Mouse (Mus musculus) neural tube, embryonic 13.5 days (tissue): ENCODE data around the gene Zfp423. TPM values are rescaled to one million over a fixed set of nuclear protein-coding genes. Genes with fewer than 3 reads are reported as not detected.

ENCODE experiments used
- ATAC-seq: fragments of 200-750 bp; cut with Nextera tagmentation; 2 replicates; pipeline ENCODE4 v1.8.0; 2017; ENCODE audit warnings: low read depth, mild to moderate bottlenecking, moderate TSS enrichment, moderate library complexity
- H3K27ac ChIP-seq: fragments of 300-500 bp; sonication (generic); replicated peaks from 2 replicates; pipeline ENCODE4 v1.5.1; 2015; ENCODE audit warnings: moderate library complexity, mild to moderate bottlenecking, inconsistent platforms
- H3K27me3 ChIP-seq: fragments of 300-500 bp; sonication (generic); 2 replicates; pipeline ENCODE4 v1.6.1; 2015; ENCODE audit warnings: mild to moderate bottlenecking, inconsistent platforms
- H3K36me3 ChIP-seq: fragments of 300-500 bp; sonication (generic); 2 replicates; pipeline ENCODE4 v1.6.1; 2015; ENCODE audit warnings: mild to moderate bottlenecking, inconsistent platforms
- H3K4me1 ChIP-seq: fragments of 300-500 bp; sonication (generic); replicated peaks from 2 replicates; pipeline ENCODE4 v1.6.1; 2015; ENCODE audit warnings: inconsistent platforms
- H3K4me2 ChIP-seq: fragments of 300-500 bp; sonication (generic); 2 replicates; pipeline ENCODE4 v1.6.1; 2015; ENCODE audit warnings: inconsistent platforms, mild to moderate bottlenecking, moderate library complexity
- H3K4me3 ChIP-seq: fragments of 300-500 bp; sonication (generic); 2 replicates; pipeline ENCODE4 v1.5.1; 2015; ENCODE audit warnings: mild to moderate bottlenecking, inconsistent platforms
- H3K9ac ChIP-seq: fragments of 300-500 bp; sonication (generic); 2 replicates; pipeline ENCODE4 v1.6.1; 2015; ENCODE audit warnings: moderate library complexity, mild to moderate bottlenecking, inconsistent platforms
- H3K9me3 ChIP-seq: fragments of 300-500 bp; sonication (generic); 2 replicates; pipeline ENCODE4 v1.6.1; 2016; ENCODE audit warnings: inconsistent platforms
- WGBS: fragments of 180-500 bp; shearing (Covaris S2); methylation state at CpG from one replicate; pipeline ENCODE4 v1.1.7; 2015; 5-methylcytosine and 5-hydroxymethylcytosine counted together
- polyA plus RNA-seq: library from polyadenylated mRNA; unstranded; fragments of >200 nt; fragmentation: Nextera tagmentation; extraction: Ambion mirVana; gene quantifications from 2 replicates; pipeline ENCODE4 v1.2.1, GENCODE M21; 2015

Zfp423 gene
- polyA plus RNA-seq, 1 experiment from 2014 or later, result 35.5 TPM

- no peaks in the 10 kb centered on the region for H3K27me3 ChIP-seq
- no peaks in the 10 kb centered on the region for H3K9me3 ChIP-seq
- H3K4me3 ChIP-seq, result no peak overlapping the region
- peak; percentile 37 for ATAC-seq
- 0 out of 2 replicates have a peak overlapping the region, but pooled peaks have one; percentile 48 for H3K9ac ChIP-seq
- H3K27ac ChIP-seq, result peak overlapping the region; percentile 88
- H3K4me2 ChIP-seq, result no peak overlapping the region
- no peaks in the 10 kb centered on the region for H3K36me3 ChIP-seq
- 26% methylated on average over 8 of the region's 8 CpGs for WGBS
- H3K4me1 ChIP-seq, result peaks cover 77% of the 10 kb centered on the region
Observed at GRCm38 (mm10) chr8:87702051-87702521, 257.3 kb downstream of the Zfp423 start.

DNA sequence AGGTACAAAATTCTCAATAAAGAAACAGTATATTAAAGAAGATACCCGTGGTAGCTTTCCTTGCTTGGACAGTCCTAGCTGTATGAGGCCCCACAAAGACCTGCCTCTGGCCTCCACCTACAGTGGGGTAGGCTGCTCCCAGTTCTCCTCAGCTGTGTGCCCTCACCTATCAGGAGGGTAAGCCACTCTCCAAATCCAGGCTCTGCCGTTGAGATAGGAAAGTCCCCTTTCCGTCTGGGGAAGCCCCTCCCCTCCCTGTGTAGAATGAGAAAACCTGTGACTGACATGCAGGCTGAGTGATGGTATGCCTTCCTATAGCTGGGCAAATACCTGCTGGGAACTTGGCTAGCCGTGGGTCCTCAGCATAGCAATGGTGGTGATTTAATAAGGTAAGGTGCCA, 257.8 kb downstream of the Zfp423 start:
- 68% methylated on average over 4 of the region's 4 CpGs for WGBS

DNA sequence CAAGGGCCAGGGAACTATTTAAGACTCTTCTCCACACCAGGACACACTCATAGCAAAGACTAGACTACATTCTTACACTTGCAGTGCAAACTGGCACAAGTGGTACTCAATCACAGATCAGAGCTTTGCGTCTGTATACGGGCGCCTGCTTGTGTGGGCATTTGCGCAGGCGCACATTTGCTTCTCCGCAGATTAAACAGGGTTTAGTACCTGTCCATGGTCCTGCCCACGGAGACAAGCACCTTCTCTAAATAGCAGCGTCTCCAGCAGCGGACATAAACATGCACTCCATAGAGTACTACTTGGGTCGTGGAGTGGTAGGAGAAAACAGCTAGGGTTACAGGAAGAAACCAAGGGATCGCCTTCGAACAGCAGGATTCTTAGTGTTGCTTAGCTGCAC, 259.1 kb downstream of the Zfp423 start:
- H3K4me1 ChIP-seq, result peaks cover 79% of the 10 kb centered on the region
- H3K36me3 ChIP-seq, result no peaks in the 10 kb centered on the region
- H3K27me3 ChIP-seq, result no peaks in the 10 kb centered on the region
- no peak overlapping the region for H3K9ac ChIP-seq
- no peak overlapping the region for H3K4me3 ChIP-seq
- 71% methylated on average over 12 of the region's 12 CpGs for WGBS
- H3K4me2 ChIP-seq, result no peak overlapping the region
- H3K27ac ChIP-seq, result no peak overlapping the region
- no peak for ATAC-seq
- H3K9me3 ChIP-seq, result no peaks in the 10 kb centered on the region

More for the DNA sequence above, 257.8 kb downstream of the Zfp423 start:
- H3K9ac ChIP-seq, result no peak overlapping the region
- H3K4me2 ChIP-seq, result no peak overlapping the region
- H3K36me3 ChIP-seq, result no peaks in the 10 kb centered on the region
- H3K27me3 ChIP-seq, result no peaks in the 10 kb centered on the region
- peaks cover 77% of the 10 kb centered on the region for H3K4me1 ChIP-seq
- no peak overlapping the region for H3K4me3 ChIP-seq
- peak overlapping the region; percentile 88 for H3K27ac ChIP-seq
- no peaks in the 10 kb centered on the region for H3K9me3 ChIP-seq
- ATAC-seq, result no peak

DNA sequence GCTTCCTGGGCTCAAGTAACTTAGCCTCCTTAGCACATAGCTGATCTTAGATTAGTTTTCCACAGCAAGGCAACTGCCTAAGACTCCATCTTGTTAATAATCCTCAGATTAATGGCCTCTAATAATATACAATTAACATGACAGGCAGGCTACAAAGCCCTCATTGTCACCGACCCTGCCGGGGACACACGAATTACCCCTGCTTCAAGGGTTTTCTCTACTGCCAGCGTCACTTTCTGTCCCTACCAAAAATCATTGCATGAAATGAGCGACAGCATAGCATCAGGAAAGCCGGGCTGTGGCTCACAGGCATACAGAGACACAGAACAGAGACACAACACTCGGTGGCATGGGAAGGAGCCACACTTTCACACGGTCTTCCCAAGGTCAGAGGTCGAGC, 262.3 kb downstream of the Zfp423 start:
- H3K9me3 ChIP-seq, result no peaks in the 10 kb centered on the region
- no peak for ATAC-seq
- H3K36me3 ChIP-seq, result no peaks in the 10 kb centered on the region
- H3K9ac ChIP-seq, result no peak overlapping the region
- no peaks in the 10 kb centered on the region for H3K27me3 ChIP-seq
- peaks cover 79% of the 10 kb centered on the region for H3K4me1 ChIP-seq
- peak overlapping the region; percentile 38; the same call in 1 of the 2 replicates for H3K27ac ChIP-seq
- H3K4me3 ChIP-seq, result no peak overlapping the region
- H3K4me2 ChIP-seq, result no peak overlapping the region
- 27% methylated on average over 9 of the region's 9 CpGs for WGBS

DNA sequence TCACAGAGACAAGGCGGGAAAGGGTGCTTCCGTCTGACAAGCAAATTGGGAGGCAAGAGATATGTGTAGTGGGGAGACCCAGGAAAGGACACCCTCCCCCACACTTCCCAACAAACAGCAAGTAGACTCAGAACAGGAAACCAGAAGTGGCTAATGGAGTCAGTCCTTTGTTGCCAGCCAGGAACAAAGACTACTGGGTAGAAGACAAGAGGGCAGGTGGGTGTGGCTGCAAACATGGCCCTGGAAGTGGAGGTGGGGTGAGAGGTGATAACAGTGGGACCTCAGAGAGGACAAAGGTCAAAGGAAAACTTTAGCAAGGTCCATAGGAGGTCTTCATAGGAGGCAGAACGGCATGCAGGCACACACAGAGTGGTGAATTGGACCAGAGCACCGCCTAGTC, 265.7 kb downstream of the Zfp423 start:
- Histone ChIP-seq H3K27ac (no peak overlapping the region), H3K9ac (no peak overlapping the region), H3K36me3 (no peaks in the 10 kb centered on the region), H3K9me3 (no peaks in the 10 kb centered on the region), H3K27me3 (no peaks in the 10 kb centered on the region), H3K4me1 (peaks cover 93% of the 10 kb centered on the region), H3K4me3 (no peak overlapping the region), H3K4me2 (no peak overlapping the region)
- 71% methylated on average over 4 of the region's 4 CpGs for WGBS
- ATAC-seq, result no peak

- peak overlapping the region; percentile 56 for H3K9ac ChIP-seq
- ATAC-seq, result peak; percentile 48
- 13% methylated on average over 28 of the region's 28 CpGs for WGBS
Observed at GRCm38 (mm10) chr8:87690100-87691095, 269.0 kb downstream of the Zfp423 start.

DNA sequence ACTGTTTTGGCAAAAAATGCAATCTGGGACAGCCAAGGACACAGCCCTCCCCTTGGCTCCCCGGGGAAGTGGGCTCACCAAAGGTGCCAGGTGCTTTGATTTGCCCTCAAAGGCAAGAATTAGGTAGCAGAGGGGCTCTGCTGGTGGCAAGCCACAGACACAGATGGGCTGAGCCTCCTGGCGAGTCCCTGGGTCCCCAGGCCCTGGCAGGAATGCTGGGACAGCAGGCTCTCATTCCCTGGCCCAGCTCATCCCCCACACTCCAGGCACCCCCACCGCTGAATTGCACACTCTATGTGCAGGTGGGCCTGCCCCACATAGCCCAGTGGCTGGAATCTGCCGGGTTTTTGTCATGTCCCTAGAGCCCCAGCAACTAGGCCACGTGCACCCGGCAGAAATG, 270.2 kb downstream of the Zfp423 start:
- no peak overlapping the region for H3K4me2 ChIP-seq
- peak overlapping the region; percentile 95 for H3K27ac ChIP-seq
- WGBS, result 50% methylated on average over 6 of the region's 6 CpGs
- H3K36me3 ChIP-seq, result no peaks in the 10 kb centered on the region
- ATAC-seq, result no peak
- no peaks in the 10 kb centered on the region for H3K27me3 ChIP-seq
- no peak overlapping the region for H3K4me3 ChIP-seq
- H3K9ac ChIP-seq, result peak overlapping the region; percentile 56
- no peaks in the 10 kb centered on the region for H3K9me3 ChIP-seq
- peaks cover 100% of the 10 kb centered on the region for H3K4me1 ChIP-seq

More at GRCm38 (mm10) chr8:87690100-87691095, 269.0 kb downstream of the Zfp423 start:
- no peaks in the 10 kb centered on the region for H3K9me3 ChIP-seq
- no peaks in the 10 kb centered on the region for H3K27me3 ChIP-seq
- no peak overlapping the region for H3K4me3 ChIP-seq
- H3K27ac ChIP-seq, result peak overlapping the region; percentile 95
- H3K4me1 ChIP-seq, result peaks cover 100% of the 10 kb centered on the region
- H3K36me3 ChIP-seq, result no peaks in the 10 kb centered on the region
- H3K4me2 ChIP-seq, result peak overlapping the region; percentile 40

DNA sequence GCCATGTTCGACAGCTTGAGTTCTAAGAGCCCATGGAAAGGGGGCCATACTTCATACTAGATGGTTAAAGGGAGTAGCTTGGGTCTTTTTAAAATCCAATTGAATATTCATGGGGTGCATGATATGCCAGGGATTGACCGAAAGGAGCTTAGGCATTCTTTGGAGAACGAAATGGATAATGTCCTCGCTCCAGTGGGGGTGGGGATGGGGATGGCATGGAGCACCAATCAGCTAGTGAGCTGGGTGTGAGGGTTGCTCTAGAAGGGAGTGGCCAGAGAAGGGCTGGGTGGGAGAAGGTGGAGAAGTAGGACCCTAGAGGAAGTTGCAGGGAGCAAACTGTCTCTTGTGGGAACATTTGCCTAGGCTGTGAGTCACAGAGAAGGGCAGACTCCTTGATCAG, 271.0 kb downstream of the Zfp423 start:
- Histone ChIP-seq H3K27me3 (no peaks in the 10 kb centered on the region), H3K36me3 (no peaks in the 10 kb centered on the region), H3K9me3 (no peaks in the 10 kb centered on the region), H3K4me3 (no peak overlapping the region), H3K27ac (peak overlapping the region; percentile 95), H3K4me1 (peaks cover 96% of the 10 kb centered on the region), H3K4me2 (no peak overlapping the region), H3K9ac (no peak overlapping the region)
- no peak for ATAC-seq
- WGBS, result 36% methylated on average over 4 of the region's 4 CpGs

- peak; percentile 11; the same call in 1 of the 2 replicates for ATAC-seq
- H3K27ac ChIP-seq, result peak overlapping the region; percentile 95
- 23% methylated on average over 10 of the region's 10 CpGs for WGBS
- no peaks in the 10 kb centered on the region for H3K36me3 ChIP-seq
- H3K4me3 ChIP-seq, result no peak overlapping the region
- H3K4me2 ChIP-seq, result no peak overlapping the region
- peak overlapping the region; percentile 23; the same call in 1 of the 2 replicates for H3K9ac ChIP-seq
- no peaks in the 10 kb centered on the region for H3K9me3 ChIP-seq
- no peaks in the 10 kb centered on the region for H3K27me3 ChIP-seq
- H3K4me1 ChIP-seq, result peaks cover 95% of the 10 kb centered on the region
Observed at GRCm38 (mm10) chr8:87686986-87687698, 272.3 kb downstream of the Zfp423 start.

DNA sequence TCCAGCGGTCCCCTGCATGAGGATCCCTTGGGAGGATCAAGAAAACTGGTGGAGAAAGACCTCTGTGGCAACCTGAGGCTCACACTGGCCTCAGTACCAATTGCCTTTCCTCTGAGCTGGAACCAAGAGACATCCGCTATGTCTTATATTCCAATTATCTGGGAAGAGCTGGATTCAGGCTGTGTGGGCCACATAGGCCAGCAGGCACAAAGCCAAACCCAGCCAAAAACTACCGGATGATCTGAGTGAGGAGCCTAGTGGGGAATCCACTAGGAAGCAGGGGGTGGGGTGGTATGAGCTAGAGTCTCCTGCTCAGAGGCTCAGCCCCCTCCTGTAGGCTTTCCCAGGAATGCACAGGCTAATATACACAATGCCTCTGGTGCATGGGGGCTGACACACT, 273.4 kb downstream of the Zfp423 start:
- H3K9me3 ChIP-seq, result no peaks in the 10 kb centered on the region
- peaks cover 88% of the 10 kb centered on the region for H3K4me1 ChIP-seq
- WGBS, result 59% methylated on average over 3 of the region's 3 CpGs
- H3K27me3 ChIP-seq, result no peaks in the 10 kb centered on the region
- H3K36me3 ChIP-seq, result 0 out of 2 replicates have a peak, but pooled peaks cover under 1% of the 10 kb centered on the region
- no peak overlapping the region; the same call in 1 of the 2 replicates for H3K9ac ChIP-seq
- H3K4me2 ChIP-seq, result no peak overlapping the region
- H3K4me3 ChIP-seq, result no peak overlapping the region
- ATAC-seq, result no peak
- peak overlapping the region; percentile 95 for H3K27ac ChIP-seq

GRCm38 (mm10) chr8:87685392-87685791, 274.0 kb downstream of the Zfp423 start:
- Histone ChIP-seq H3K27ac (peak overlapping the region; percentile 57), H3K4me3 (no peak overlapping the region), H3K27me3 (no peaks in the 10 kb centered on the region), H3K4me2 (no peak overlapping the region), H3K9me3 (no peaks in the 10 kb centered on the region), H3K9ac (no peak overlapping the region; the same call in 1 of the 2 replicates), H3K4me1 (peaks cover 82% of the 10 kb centered on the region), H3K36me3 (0 out of 2 replicates have a peak, but pooled peaks cover 5% of the 10 kb centered on the region)
- no peak for ATAC-seq
- WGBS, result 14% methylated on average over 8 of the region's 8 CpGs

- Histone ChIP-seq H3K4me1 (peaks cover 54% of the 10 kb centered on the region), H3K27me3 (no peaks in the 10 kb centered on the region), H3K9ac (no peak overlapping the region), H3K4me3 (no peak overlapping the region), H3K4me2 (no peak overlapping the region), H3K9me3 (no peaks in the 10 kb centered on the region), H3K27ac (no peak overlapping the region), H3K36me3 (peaks cover 21% of the 10 kb centered on the region)
- 44% methylated on average over 3 of the region's 3 CpGs for WGBS
- no peak for ATAC-seq
Observed at GRCm38 (mm10) chr8:87682066-87682465, 277.3 kb downstream of the Zfp423 start.
